Mouse (Mus musculus) urinary bladder, postnatal 14 days (tissue): ENCODE results near the gene Btbd10.

Source experiments
- DNase-seq: peaks from one replicate; pipeline ENCODE4 v3.0.0; 2021; ENCODE audit warnings: low spot score

The Btbd10 gene

GRCm38 (mm10) chr7:113368746-113369619 is at the start of gene Btbd10:
Gene Btbd10, minus strand, starts transcription at chr7:113369392.
- DNase-seq, result peak; percentile 99

- no peak for DNase-seq
Observed at GRCm38 (mm10) chr7:113416536-113416935, 47.3 kb upstream of the Btbd10 start.

GRCm38 (mm10) chr7:113415256-113415655 is 46.1 kb upstream of the Btbd10 start:
- DNase-seq, result no peak

DNA sequence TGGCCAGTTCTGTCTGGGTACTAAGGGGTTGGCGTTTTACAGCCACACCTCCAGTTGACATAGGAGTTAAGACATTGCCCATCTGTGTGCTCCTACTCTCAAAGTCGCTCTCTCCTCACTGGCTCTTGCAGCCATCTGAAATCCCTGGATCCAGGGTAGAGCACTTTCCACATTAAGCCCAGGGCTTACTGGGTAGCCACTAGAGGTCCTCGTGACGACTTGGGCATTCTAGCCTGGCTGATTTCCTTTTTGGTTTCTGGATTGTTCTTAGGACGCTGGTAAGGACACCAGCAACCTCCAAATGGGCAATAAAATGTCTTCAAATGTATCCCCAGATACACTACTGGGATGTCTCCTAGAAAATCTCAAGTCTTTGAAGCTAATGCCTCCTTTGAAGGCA is 39.5 kb upstream of the Btbd10 start:
- DNase-seq, result no peak

- no peak for DNase-seq
Observed at GRCm38 (mm10) chr7:113398083-113398482, 28.9 kb upstream of the Btbd10 start.

DNA sequence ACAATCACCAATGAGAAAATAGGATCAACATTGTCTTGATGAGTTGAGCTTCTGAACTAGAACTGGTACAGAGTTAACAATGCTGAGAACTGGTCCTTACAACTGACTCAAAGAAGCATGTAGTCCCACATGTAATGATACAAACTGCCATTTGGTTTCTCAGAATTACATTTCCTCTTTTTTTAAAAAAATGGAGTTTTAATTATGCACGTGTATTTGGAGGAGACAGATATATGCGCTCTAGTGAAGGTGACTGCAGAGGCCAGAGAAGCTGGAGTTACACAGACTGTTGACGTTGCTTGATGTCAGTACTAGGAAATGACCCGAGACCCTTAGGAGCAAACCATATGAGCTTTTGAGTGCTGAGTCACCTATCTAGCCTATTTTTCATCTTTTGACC is 27.5 kb upstream of the Btbd10 start:
- DNase-seq, result no peak

DNA sequence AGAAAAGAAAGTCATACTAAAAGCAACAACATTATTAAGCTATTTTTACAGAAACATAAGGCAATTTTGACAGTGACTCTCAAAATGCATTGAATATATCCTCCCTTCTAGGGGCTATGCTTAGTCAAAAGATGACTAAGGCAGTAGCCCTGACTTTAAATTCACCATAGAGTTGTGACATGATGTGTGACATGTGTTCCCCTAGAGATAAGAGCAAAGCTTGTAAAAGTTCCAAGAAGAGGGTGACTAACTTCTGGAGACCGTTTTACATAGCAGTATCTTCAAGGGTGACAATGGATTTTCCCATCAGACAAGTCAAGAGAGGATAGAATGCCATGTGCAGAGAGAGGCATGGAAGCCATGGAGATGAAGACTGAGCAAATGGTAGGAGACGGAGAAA is 22.4 kb upstream of the Btbd10 start:
- no peak for DNase-seq

GRCm38 (mm10) chr7:113388470-113388869 is 19.3 kb upstream of the Btbd10 start, which contains the start of gene Pth:
Gene Pth, minus strand, starts transcription at chr7:113388570.
- DNase-seq, result no peak

- peak; percentile 85 for DNase-seq
Observed at GRCm38 (mm10) chr7:113377875-113378658, 8.9 kb upstream of the Btbd10 start.

GRCm38 (mm10) chr7:113372682-113373081 is 3.5 kb upstream of the Btbd10 start:
- no peak for DNase-seq

DNA sequence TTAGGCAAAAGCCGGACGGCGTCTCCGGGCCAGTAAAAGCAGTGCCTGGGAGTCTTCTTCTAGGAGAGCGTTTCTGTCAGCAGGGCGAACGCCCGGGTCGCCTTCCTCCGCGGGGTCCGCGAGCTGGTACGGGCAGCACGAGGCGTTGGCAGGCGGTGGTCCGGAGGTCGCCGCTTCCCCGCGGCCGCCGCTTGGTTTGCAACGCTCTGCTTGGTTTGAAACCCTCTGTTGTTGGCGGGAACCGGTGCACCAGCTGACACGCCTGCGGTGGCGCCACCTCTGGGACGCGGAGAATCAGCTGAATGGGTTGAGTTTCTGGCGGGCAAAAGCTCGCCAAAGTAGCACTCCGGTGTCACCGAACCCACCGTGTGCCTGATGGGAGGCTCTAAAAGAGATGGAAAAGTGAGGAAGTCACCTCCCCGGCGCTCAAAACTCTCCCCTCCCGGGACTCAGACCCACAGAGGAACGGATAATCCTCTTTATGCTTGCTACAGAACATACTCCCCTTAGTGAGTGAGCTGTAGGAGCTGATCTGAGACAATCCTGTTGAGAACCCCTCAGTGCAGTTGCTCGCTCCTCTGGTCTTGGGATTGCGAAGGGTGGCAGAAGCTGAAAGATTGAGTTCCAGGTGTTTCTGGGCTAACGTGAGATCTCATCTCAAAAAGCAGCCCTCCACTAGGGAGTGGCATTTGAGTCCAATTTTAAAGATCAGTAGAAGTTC is 588 bp upstream of the Btbd10 start:
- peak; percentile 77 for DNase-seq

- DNase-seq, result no peak
Observed at GRCm38 (mm10) chr7:113367440-113367839, 1.8 kb downstream of the Btbd10 start.

DNA sequence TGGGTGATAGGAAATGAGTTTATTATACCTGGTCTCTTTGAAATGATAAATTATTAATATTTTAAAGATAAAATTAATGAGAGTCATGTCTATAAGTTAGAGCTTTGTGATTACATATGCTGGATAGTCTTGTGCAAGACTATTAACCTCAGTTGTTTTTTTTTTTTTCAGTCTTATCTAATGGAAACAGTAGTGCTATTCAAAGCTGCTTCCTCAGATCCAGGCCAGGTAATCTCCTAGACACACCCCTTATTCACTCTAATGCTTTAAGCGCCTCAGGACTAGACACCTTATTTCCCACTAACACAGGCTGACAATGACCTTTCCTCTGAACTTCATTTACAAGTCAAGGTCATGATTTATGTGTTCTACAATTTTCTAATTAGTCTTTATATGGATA is 20.1 kb downstream of the Btbd10 start:
- no peak for DNase-seq

DNA sequence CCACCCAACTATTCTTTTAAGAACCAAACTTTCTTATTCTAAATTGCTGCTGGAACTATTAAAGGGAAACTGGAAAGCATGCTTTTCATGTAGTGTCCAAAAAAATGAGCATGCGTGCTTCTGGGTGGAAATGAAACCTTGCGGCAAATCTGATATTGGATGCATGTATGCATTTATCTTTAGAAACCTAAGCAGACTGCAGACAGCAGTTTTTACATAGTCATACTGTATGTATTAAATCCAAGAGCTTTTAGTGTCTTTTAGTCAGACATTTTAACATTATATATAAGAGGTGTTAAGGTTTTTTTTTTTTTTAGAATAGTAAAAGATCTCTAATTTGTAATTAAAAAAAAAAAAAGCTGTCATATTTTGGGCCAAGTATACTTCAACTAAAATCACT is 21.5 kb downstream of the Btbd10 start:
- DNase-seq, result no peak

GRCm38 (mm10) chr7:113347271-113347670 is 21.9 kb downstream of the Btbd10 start:
- DNase-seq, result no peak

GRCm38 (mm10) chr7:113335250-113335649 is 33.9 kb downstream of the Btbd10 start:
- no peak for DNase-seq

GRCm38 (mm10) chr7:113334036-113334435 is 35.2 kb downstream of the Btbd10 start:
- no peak for DNase-seq

DNA sequence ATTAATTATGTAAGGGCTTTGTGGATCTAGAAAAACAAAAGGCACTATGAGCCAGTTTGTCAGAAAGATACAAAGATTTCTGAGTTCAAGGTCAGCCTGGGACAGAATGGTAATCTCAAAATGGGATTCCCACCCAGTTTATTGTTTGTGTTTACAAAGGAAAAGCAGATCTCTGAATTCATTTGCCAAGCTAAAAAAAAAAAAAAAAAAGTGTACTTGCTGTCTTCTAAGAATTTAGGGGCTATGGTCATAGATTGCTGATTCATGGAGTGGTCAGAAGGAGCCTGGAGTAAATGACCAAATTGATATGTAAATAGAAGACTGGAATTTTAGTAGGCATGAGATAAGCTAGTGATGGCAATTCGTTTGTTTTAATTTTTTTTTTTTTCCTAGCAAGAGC is 49.1 kb downstream of the Btbd10 start:
- no peak for DNase-seq

DNA sequence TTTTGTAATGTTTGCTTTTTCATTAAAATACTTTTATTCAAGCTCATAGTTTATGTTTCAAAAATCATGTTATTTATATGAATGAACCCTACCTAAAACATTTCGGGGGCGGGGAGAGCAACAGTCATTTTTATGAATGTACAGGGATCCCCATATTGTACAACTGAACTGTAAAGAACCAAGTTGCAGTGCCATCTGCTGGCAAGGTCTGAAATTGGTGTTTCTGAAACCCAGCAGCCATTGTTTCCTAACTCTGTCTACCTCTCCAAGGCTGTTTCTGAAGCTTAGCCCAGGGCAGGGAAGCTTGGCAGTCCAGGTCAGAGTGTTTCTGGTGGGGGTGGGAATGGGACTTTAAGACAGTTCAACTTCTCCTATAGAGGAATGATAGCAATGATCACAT is 57.4 kb downstream of the Btbd10 start:
- peak; percentile 51 for DNase-seq

DNA sequence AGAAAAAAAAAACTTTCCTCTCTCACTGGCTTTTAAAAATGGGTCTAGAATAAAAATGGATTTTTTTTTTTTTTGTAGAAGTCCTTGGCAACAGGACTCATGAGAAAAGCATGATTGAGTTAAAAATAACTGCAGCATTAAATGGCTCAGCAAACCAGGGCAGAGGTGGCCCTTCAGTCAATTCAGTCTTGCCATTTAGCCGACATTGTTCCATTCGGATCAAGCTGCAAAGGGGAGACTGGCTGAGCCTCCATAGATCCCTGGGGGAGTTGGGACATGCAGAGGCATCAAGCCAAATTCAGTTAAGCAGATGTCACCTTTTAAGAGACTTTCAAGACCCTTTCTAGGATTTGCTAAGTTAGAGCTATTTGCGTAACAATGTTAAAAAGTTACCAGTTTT is 59.1 kb downstream of the Btbd10 start:
- no peak for DNase-seq

GRCm38 (mm10) chr7:113297813-113298212 is 71.4 kb downstream of the Btbd10 start:
- no peak for DNase-seq

DNA sequence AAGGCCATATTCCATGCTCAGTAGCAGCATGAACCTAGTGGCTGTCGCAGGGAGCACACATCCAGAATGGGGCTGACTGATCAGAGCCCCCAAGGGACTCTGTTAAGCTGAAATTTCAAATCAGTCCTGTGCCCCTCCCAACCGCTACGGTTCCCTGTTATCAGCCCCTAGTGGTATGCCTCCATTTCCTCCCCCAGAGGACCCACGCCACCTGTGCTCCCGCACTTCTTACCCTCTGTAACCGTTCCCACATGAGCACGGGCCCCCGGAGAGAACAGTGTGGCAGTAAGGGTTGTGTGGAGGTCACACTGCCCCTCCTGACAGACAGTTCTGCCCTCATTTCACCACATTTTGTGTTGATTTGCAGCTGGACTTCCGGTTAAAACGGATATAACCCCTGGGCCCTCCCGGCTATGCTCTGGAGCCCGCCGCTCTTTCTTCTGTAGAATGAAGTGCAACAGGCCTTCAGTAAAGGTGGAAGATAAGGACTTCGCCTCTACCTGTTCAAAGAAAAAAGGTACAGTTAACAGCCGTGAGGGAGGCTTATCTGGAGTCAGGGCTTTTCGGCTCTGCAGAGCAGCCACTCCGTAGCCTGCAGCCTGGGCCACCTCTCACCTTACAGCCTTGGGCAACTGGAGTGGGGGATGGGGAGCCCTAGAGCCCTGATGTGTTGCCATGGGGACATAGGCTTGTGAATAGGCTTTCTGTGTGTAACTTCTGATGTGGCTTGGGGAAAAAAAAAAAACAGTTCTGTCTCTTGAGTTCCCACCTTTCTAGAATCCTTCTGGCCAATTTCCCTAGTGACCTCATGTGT is 73.9 kb downstream of the Btbd10 start:
- DNase-seq, result no peak
